Mouse (Mus musculus): ENCODE results near the gene Baiap2l2. TPM values are rescaled to one million over a fixed set of nuclear protein-coding genes. Genes with fewer than 3 reads are reported as not detected.
"Not testable (repeated sequence)": the region's sequence is repeated elsewhere in the genome, so short reads cannot be mapped to it uniquely, and the experiment has no call there.

Baiap2l2 gene
- total and polyA plus RNA-seq, 3 experiments: not detected

DNA sequence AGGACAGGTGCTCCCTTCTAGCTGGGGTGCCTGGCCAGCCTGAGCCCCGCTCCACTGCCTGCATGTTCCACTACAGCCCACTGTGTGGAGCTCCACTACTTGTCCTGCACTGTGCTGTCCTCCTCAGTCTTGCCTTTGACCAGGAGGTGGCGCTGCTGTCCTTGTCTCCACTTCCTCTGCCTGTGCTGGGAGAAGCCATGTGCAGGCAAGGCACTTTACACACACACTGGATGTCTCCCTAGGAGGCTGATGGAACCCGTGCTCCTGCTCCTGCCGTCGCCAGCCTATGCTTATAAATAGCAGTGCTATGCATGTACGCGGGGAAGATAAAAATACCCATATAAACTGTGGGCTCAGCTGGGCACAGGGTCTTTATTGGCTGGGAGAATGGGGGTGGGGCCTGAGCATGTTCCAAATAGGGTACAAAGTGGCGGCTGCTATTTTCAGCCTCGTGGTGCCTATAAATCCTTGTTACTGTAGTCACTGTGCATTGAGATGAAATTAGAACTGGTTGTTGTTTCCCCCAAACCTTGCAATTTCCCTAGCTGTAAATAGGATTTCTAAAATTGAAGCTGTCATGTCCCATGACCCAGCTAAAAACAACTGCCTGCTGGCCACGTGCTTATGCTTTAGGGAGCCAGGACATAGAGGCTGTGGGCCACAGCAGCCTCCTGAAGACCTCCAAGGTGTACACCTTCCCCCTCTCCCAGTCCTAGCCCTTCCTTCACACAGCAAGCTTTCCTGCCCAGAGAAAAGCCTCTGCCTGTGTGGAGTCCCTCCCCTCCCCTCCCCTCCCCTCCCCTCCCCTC is 41.9 kb downstream of the Baiap2l2 start:
- DNase-seq (ENCODE audit: low spot score): peak; percentile 78
- Histone ChIP-seq H3K4me1 (ENCODE audit: insufficient read depth, low read depth, low read length) (peaks cover 16% of the 10 kb centered on the region), H3K27me3 (ENCODE audit: insufficient read depth, low read length) (no peaks in the 10 kb centered on the region), H3K4me3 (ENCODE audit: low read depth, low read length) (no peak overlapping the region), H3K36me3 (replicated peaks) (peaks cover 96% of the 10 kb centered on the region), H3K9me3 (replicated peaks) (0 out of 2 replicates have a peak, but pooled peaks cover 2% of the 10 kb centered on the region)
- peak; percentile 84 for ATAC-seq (ENCODE audit: extremely low read depth, insufficient number of reproducible peaks, low FRiP score, poor library complexity, severe bottlenecking)
- peak; percentile 94 for TF ChIP-seq CTCF (IDR thresholded peaks at IDR 0.05; ENCODE audit: low read depth, low read length)
- TF ChIP-seq TAL1 (conservative IDR thresholded peaks at IDR 0.05; ENCODE audit: low read depth, low read length): no peak
- no peak for TF ChIP-seq POLR2AphosphoS5 (IDR thresholded peaks at IDR 0.05; ENCODE audit: insufficient replicate concordance, low read depth, low read length)

DNA sequence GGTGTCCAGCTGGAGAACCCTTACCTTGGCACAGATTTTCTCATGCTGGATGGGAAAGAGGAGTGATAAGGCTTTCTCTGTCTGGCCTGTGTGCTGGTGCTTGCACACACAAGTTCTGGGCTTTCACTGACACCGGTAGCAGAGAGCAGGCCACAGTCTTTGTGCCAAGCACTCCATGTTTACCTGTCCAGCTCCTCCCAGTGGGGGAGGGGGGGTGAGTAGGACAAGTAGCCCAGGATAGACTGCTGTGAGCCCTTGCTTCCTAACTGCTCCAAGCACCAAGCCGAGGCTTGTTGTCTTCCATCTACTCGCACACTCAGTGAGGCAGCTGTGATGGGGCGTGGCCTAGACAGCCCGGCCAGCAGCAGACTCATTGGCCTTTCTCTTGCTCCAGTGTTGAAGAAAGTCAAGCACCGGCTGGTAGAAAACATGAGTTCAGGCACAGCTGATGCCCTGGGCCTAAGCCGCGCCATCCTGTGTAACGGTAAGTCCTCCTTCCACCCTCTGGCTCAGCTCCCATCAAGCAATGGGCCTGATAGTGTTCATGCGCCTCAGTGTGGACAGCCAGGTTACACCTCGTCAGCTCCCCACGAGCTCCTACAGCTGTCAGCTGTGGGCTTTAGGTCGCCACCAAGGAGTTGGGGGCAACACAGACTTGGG is 42.6 kb downstream of the Baiap2l2 start:
- TF ChIP-seq TAL1 (conservative IDR thresholded peaks at IDR 0.05; ENCODE audit: low read depth, low read length) (no peak), GATA1 (IDR thresholded peaks at IDR 0.05; ENCODE audit: borderline replicate concordance, low read length) (no peak), CTCF (IDR thresholded peaks at IDR 0.05; ENCODE audit: low read depth, low read length) (no peak), GATA2 (IDR thresholded peaks at IDR 0.05; ENCODE audit: borderline replicate concordance, low read depth, low read length) (no peak)
- no peak for ATAC-seq (ENCODE audit: extremely low read depth, insufficient number of reproducible peaks, low FRiP score, poor library complexity, severe bottlenecking)
- Histone ChIP-seq H3K36me3 (replicated peaks) (peaks cover 96% of the 10 kb centered on the region), H3K4me1 (ENCODE audit: insufficient read depth, low read depth, low read length) (peaks cover 16% of the 10 kb centered on the region), H3K4me3 (ENCODE audit: low read depth, low read length) (no peak overlapping the region), H3K27me3 (ENCODE audit: insufficient read depth, low read length) (no peaks in the 10 kb centered on the region), H3K9me3 (replicated peaks) (0 out of 2 replicates have a peak, but pooled peaks cover 2% of the 10 kb centered on the region)
- DNase-seq (ENCODE audit: low spot score): no peak

DNA sequence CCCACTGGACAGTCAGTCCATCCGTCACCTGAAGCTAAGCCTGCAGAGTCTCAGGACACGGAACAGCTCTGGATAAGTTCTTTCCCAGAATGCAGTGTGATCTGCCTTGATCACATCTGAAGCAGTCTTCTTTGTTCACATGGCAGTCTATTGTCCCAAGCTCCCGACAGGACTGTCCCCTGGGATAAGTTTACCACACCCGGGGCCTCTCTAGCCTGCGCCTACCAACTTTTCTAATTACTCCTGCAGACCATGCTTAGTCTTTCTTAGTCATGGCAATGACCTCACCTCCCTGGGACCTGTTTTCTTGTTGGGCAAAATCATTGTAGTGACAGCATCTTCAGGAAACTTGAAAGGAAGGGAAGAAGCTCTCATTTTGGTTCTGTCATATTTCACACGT is 47.3 kb downstream of the Baiap2l2 start:
- DNase-seq (ENCODE audit: low spot score): no peak
- Histone ChIP-seq H3K4me3 (ENCODE audit: low read depth, low read length) (no peak overlapping the region), H3K4me1 (ENCODE audit: insufficient read depth, low read depth, low read length) (peaks cover 6% of the 10 kb centered on the region), H3K27me3 (ENCODE audit: insufficient read depth, low read length) (no peaks in the 10 kb centered on the region), H3K36me3 (replicated peaks) (peaks cover 95% of the 10 kb centered on the region), H3K9me3 (replicated peaks) (0 out of 2 replicates have a peak, but pooled peaks cover 2% of the 10 kb centered on the region)
- ATAC-seq (ENCODE audit: extremely low read depth, insufficient number of reproducible peaks, low FRiP score, poor library complexity, severe bottlenecking): no peak
- TF ChIP-seq GATA1 (IDR thresholded peaks at IDR 0.05; ENCODE audit: borderline replicate concordance, low read length) (no peak), TAL1 (conservative IDR thresholded peaks at IDR 0.05; ENCODE audit: low read depth, low read length) (no peak), CTCF (IDR thresholded peaks at IDR 0.05; ENCODE audit: low read depth, low read length) (no peak), POLR2AphosphoS5 (IDR thresholded peaks at IDR 0.05; ENCODE audit: insufficient replicate concordance, low read depth, low read length) (no peak), GATA2 (IDR thresholded peaks at IDR 0.05; ENCODE audit: borderline replicate concordance, low read depth, low read length) (no peak)

DNA sequence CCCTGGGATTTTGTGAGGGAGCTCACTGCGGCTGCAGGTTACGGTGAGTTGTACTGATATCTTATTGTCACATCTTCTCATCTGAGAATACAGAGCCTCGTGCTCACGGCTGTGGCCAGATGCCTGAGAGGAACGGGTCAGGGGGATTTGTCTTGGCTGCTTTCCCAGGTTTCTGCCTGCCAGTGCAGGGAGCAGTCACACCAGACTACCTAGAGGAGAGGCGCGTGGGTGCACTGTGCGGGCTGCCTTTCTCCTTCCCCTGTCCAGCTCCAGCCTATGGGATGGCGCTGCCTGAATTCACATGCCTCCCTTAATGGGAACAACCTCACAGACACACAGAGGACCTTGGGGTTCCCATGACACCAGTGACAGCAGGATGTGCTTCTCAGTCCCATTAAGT is 50.1 kb downstream of the Baiap2l2 start:
- TF ChIP-seq GATA1 (IDR thresholded peaks at IDR 0.05; ENCODE audit: borderline replicate concordance, low read length) (no peak), POLR2AphosphoS5 (IDR thresholded peaks at IDR 0.05; ENCODE audit: insufficient replicate concordance, low read depth, low read length) (no peak), CTCF (IDR thresholded peaks at IDR 0.05; ENCODE audit: low read depth, low read length) (no peak), GATA2 (IDR thresholded peaks at IDR 0.05; ENCODE audit: borderline replicate concordance, low read depth, low read length) (no peak), TAL1 (conservative IDR thresholded peaks at IDR 0.05; ENCODE audit: low read depth, low read length) (no peak)
- Histone ChIP-seq H3K27me3 (ENCODE audit: insufficient read depth, low read length) (no peaks in the 10 kb centered on the region), H3K4me1 (ENCODE audit: insufficient read depth, low read depth, low read length) (peaks cover 10% of the 10 kb centered on the region), H3K36me3 (replicated peaks) (peaks cover 97% of the 10 kb centered on the region), H3K4me3 (ENCODE audit: low read depth, low read length) (no peak overlapping the region), H3K9me3 (replicated peaks) (no peaks in the 10 kb centered on the region)
- no peak for DNase-seq (ENCODE audit: low spot score)
- no peak for ATAC-seq (ENCODE audit: extremely low read depth, insufficient number of reproducible peaks, low FRiP score, poor library complexity, severe bottlenecking)

DNA sequence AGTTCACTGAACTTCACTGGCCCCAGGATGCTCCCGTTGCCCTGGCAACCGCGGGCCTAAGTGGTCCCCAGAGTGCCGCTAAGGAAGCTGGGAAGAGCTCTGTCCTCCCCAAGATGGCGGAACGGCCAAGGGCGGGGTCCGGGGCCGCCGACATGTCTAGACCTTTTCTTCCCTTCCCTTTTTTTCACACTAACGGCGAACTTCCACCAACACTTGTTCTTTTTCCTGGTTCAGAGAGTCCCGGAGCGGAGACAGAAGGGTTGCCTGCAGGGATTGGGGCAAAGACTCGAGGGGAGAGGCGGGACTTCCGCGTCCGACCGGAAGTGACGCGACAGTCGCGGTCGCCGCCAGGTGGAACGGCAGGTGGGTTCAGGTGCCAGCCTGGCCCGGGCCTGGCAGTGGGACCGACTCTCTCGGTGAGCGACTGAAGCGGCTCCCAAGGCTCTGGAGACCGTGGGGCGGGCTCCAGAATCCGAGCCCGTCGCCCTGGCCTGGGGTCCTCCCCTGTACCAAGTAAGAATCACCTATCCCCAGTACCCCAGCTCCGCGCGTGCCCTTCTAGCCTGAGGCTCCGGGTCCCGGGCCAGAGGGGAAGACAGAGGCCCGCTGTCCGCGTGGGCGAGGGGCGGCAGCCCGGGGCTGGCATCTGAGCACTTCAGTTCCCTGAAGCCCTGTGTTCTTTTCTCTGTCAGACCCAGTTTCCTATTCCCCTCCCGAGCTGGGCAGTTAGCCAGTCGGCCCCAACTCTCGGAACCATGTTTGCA is 56.1 kb downstream of the Baiap2l2 start, which contains the start of the genes Pick1 and Gm49486:
TSS of gene Pick1 (plus strand) at position 116 of the 764 bp plus-strand sequence.
TSS of gene Gm49486 (plus strand) at position 334 of the 764 bp plus-strand sequence.
- Histone ChIP-seq H3K4me1 (ENCODE audit: insufficient read depth, low read depth, low read length) (peaks cover 25% of the 10 kb centered on the region), H3K36me3 (replicated peaks) (peaks cover 41% of the 10 kb centered on the region), H3K27me3 (ENCODE audit: insufficient read depth, low read length) (peaks cover under 1% of the 10 kb centered on the region; the same call in 1 of the 2 replicates), H3K4me3 (ENCODE audit: low read depth, low read length) (peak within 1 kb of the TSS; percentile 81), H3K9me3 (replicated peaks) (no peaks in the 10 kb centered on the region)
- ATAC-seq (ENCODE audit: extremely low read depth, insufficient number of reproducible peaks, low FRiP score, poor library complexity, severe bottlenecking) (peak; percentile 75), DNase-seq (ENCODE audit: low spot score) (peak; percentile 85)
- no peak for TF ChIP-seq GATA1 (IDR thresholded peaks at IDR 0.05; ENCODE audit: borderline replicate concordance, low read length)
- TF ChIP-seq POLR2AphosphoS5 (IDR thresholded peaks at IDR 0.05; ENCODE audit: insufficient replicate concordance, low read depth, low read length): no peak
- TF ChIP-seq TAL1 (conservative IDR thresholded peaks at IDR 0.05; ENCODE audit: low read depth, low read length): no peak
- TF ChIP-seq CTCF (IDR thresholded peaks at IDR 0.05; ENCODE audit: low read depth, low read length): no peak
- TF ChIP-seq GATA2 (IDR thresholded peaks at IDR 0.05; ENCODE audit: borderline replicate concordance, low read depth, low read length): no peak

DNA sequence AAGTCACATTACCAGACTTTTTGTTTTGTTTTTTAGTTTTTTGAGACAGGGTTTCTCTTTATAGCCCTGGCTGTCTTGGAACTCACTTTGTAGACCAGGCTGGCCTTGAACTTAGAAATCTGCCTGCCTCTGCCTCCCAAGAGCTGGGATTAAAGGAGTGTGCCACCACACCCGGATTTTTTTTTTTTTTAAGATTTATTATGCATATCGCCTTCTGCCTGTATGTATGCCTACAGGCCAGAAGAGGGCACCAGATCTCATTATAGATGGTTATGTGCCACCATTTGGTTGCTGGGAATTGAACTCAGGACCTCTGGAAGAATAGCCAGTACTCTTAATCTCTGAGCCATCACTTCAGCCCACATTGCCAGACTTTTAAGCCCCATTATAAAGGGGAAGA is 59.6 kb downstream of the Baiap2l2 start:
- Histone ChIP-seq H3K27me3 (ENCODE audit: insufficient read depth, low read length) (peaks cover 22% of the 10 kb centered on the region), H3K4me1 (ENCODE audit: insufficient read depth, low read depth, low read length) (peaks cover 17% of the 10 kb centered on the region)
- H3K4me3 ChIP-seq (ENCODE audit: low read depth, low read length); ATAC-seq (ENCODE audit: extremely low read depth, insufficient number of reproducible peaks, low FRiP score, poor library complexity, severe bottlenecking); H3K9me3 ChIP-seq (replicated peaks); H3K36me3 ChIP-seq (replicated peaks); DNase-seq (ENCODE audit: low spot score): not testable (repeated sequence)

Data from G1E (cell line).